Mouse (Mus musculus): ENCODE results near the gene Elavl4.

GRCm38 (mm10) chr4:110157515-110158159 lies 194.1 kb downstream of the Elavl4 start:
- no peak for TF ChIP-seq CTCF (IDR thresholded peaks at IDR 0.05; ENCODE audit: low read depth)
- no peak for TF ChIP-seq EP300 (IDR thresholded peaks at IDR 0.05; ENCODE audit: low read depth)
